Mouse (Mus musculus) hindbrain, embryonic 12.5 days (tissue): ENCODE data around the gene Ptpn12. TPM values are rescaled to one million over a fixed set of nuclear protein-coding genes. Genes with fewer than 3 reads are reported as not detected.
"Not testable (repeated sequence)": the region's sequence is repeated elsewhere in the genome, so short reads cannot be mapped to it uniquely, and the experiment has no call there.

Experiments
- ATAC-seq: fragments of 200-750 bp; cut with Nextera tagmentation; 2 replicates; pipeline ENCODE4 v1.8.0; 2017; ENCODE audit warnings: moderate TSS enrichment; ENCODE audit not compliant: low FRiP score
- H3K27ac ChIP-seq: fragments of 300-500 bp; sonication (generic); 2 replicates; pipeline ENCODE4 v1.5.1; 2016; ENCODE audit warnings: mild to moderate bottlenecking
- H3K27me3 ChIP-seq: fragments of 300-500 bp; sonication (generic); 2 replicates; pipeline ENCODE4 v1.6.1; 2016; ENCODE audit warnings: mild to moderate bottlenecking
- H3K36me3 ChIP-seq: fragments of 300-500 bp; sonication (generic); 2 replicates; pipeline ENCODE4 v1.6.1; 2016; ENCODE audit warnings: mild to moderate bottlenecking
- H3K4me1 ChIP-seq: fragments of 300-500 bp; sonication (generic); 2 replicates; pipeline ENCODE4 v1.6.1; 2016
- H3K4me2 ChIP-seq: fragments of 300-500 bp; sonication (generic); replicated peaks from 2 replicates; pipeline ENCODE4 v1.6.1; 2016; ENCODE audit warnings: mild to moderate bottlenecking
- H3K4me3 ChIP-seq: fragments of 300-500 bp; sonication (generic); 2 replicates; pipeline ENCODE4 v1.5.1; 2016; ENCODE audit warnings: mild to moderate bottlenecking
- H3K9ac ChIP-seq: fragments of 300-500 bp; sonication (generic); 2 replicates; pipeline ENCODE4 v1.6.1; 2016; ENCODE audit warnings: mild to moderate bottlenecking, moderate library complexity
- H3K9me3 ChIP-seq: fragments of 300-500 bp; sonication (generic); replicated peaks from 2 replicates; pipeline ENCODE4 v1.6.1; 2016; ENCODE audit warnings: mild to moderate bottlenecking
- WGBS: fragments of 180-500 bp; shearing (Covaris S2); methylation state at CpG from one replicate; pipeline ENCODE4 v1.1.7; 2016; 5-methylcytosine and 5-hydroxymethylcytosine counted together
- polyA plus RNA-seq: library from polyadenylated mRNA; unstranded; fragments of >200 nt; fragmentation: Nextera tagmentation; extraction: Ambion mirVana; gene quantifications from 2 replicates; pipeline ENCODE4 v1.2.1, GENCODE M21; 2016

Ptpn12 gene
- polyA plus RNA-seq, 1 experiment from 2014 or later, result 30.1 TPM

DNA sequence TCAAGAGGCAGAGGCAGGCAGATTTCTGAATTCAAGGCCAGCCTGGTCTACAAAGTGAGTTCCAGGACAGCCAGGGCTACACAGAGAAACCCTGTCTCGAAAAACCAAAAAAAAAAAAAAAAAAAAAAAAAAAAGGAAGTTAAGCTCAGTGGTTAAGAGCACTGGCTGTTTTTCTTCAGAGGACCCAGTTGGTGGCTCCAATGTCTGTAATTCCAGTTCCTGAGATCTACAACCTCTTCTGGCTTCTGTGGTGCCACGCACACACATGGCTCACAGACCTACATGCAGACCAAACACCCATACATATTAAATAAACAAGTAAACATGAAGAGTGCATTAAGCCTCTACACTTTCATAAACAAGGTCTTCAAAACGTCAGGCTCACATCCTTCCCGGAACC is 111.9 kb downstream of the Ptpn12 start:
- H3K4me3 ChIP-seq, ATAC-seq, H3K9ac ChIP-seq, H3K27me3 ChIP-seq, H3K4me1 ChIP-seq, H3K27ac ChIP-seq, H3K9me3 ChIP-seq, H3K4me2 ChIP-seq, H3K36me3 ChIP-seq: not testable (repeated sequence)
- 89% methylated on average over 3 of the region's 4 CpGs for WGBS

DNA sequence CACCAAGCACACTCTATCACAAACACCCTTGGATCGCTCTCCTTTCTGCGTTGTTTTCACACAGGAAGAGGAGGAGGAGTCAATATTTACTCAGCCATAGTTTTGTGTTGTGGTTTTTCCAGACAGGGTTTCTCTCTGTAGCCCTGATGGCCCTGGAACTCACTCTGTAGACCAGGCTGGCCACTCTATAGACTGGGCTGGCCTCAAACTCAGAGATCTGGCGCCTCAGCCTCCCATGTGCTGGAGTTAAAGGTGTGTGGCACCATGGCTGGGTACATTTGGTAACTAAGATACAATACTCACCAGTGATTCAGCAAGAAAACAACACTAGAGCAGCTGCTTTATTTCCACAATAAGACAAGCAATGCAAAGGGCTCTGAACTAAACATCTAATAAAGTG is 113.2 kb downstream of the Ptpn12 start:
- Histone ChIP-seq H3K4me3 (no peak overlapping the region), H3K4me1 (peaks cover 13% of the 10 kb centered on the region; the same call in 1 of the 2 replicates), H3K27ac (no peak overlapping the region), H3K27me3 (no peaks in the 10 kb centered on the region), H3K36me3 (no peaks in the 10 kb centered on the region), H3K4me2 (no peak overlapping the region), H3K9ac (no peak overlapping the region), H3K9me3 (no peaks in the 10 kb centered on the region)
- 82% methylated on average over 3 of the region's 3 CpGs for WGBS
- no peak for ATAC-seq

- Histone ChIP-seq H3K4me2 (no peak overlapping the region), H3K27ac (no peak overlapping the region), H3K9me3 (no peaks in the 10 kb centered on the region), H3K27me3 (no peaks in the 10 kb centered on the region), H3K4me3 (no peak overlapping the region), H3K4me1 (peaks cover 13% of the 10 kb centered on the region; the same call in 1 of the 2 replicates), H3K9ac (no peak overlapping the region), H3K36me3 (no peaks in the 10 kb centered on the region)
- 57% methylated on average over 5 of the region's 5 CpGs for WGBS
- ATAC-seq, result no peak
These were observed 114.5 kb downstream of the Ptpn12 start for GRCm38 (mm10) chr5:20941205-20941604.

DNA sequence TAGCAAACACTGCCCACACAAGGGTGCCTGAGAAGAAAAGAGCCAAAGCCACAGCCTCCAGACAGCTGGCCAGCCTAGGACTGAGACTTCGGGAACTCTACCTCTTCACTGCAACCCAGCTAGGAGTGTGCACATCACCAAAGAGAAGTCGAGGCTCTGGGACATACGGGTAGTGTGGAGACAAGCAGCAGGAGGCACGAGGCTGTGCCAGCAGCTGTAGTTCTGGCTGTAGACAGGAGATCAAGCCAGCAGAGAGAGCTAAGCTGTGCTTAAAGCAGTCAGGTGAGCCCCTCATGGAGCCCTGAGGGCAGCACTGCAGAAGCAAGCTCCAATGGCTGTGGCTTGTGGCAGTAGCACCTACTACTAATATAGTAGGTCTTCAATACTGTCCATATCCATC is 115.0 kb downstream of the Ptpn12 start:
- H3K9ac ChIP-seq, result no peak overlapping the region
- H3K4me2 ChIP-seq, result no peak overlapping the region
- H3K27me3 ChIP-seq, result no peaks in the 10 kb centered on the region
- H3K27ac ChIP-seq, result no peak overlapping the region
- no peaks in the 10 kb centered on the region for H3K9me3 ChIP-seq
- H3K4me1 ChIP-seq, result peaks cover 13% of the 10 kb centered on the region; the same call in 1 of the 2 replicates
- ATAC-seq, result no peak
- no peak overlapping the region for H3K4me3 ChIP-seq
- 79% methylated on average over 4 of the region's 4 CpGs for WGBS
- H3K36me3 ChIP-seq, result no peaks in the 10 kb centered on the region

GRCm38 (mm10) chr5:20940040-20940571 is 115.6 kb downstream of the Ptpn12 start:
- Histone ChIP-seq H3K27ac (no peak overlapping the region), H3K27me3 (no peaks in the 10 kb centered on the region), H3K4me2 (no peak overlapping the region), H3K9ac (no peak overlapping the region), H3K9me3 (no peaks in the 10 kb centered on the region), H3K36me3 (no peaks in the 10 kb centered on the region), H3K4me1 (peaks cover 10% of the 10 kb centered on the region; the same call in 1 of the 2 replicates), H3K4me3 (no peak overlapping the region)
- WGBS, result 92% methylated on average over 6 of the region's 6 CpGs
- ATAC-seq, result no peak

DNA sequence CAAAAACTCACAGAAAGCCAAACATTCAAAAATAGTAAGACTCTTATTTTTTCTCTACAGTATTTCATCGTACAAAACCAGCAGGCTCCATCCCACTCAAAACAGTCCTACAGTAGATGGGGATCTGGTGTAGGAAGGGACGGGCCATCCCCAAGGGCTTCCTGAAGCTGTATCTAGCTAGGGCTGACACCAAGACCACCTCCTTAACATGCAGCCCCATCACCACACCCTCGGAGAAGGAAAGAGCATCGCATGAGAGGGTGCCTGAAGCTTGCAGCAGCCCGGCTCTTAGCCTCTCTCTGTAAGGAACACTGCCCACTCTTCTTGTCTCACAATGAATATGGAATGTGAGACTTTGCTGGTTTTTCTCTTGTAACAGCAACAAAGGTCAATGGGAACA is 117.2 kb downstream of the Ptpn12 start:
- no peaks in the 10 kb centered on the region for H3K27me3 ChIP-seq

More for the DNA sequence above, 117.2 kb downstream of the Ptpn12 start:
- no peak overlapping the region for H3K4me2 ChIP-seq
- ATAC-seq, result no peak
- no peaks in the 10 kb centered on the region for H3K36me3 ChIP-seq
- no peaks in the 10 kb centered on the region for H3K9me3 ChIP-seq
- H3K4me1 ChIP-seq, result peaks cover 10% of the 10 kb centered on the region; the same call in 1 of the 2 replicates
- WGBS, result 60% methylated on average over 5 of the region's 5 CpGs
- no peak overlapping the region for H3K9ac ChIP-seq
- H3K4me3 ChIP-seq, result no peak overlapping the region
- H3K27ac ChIP-seq, result no peak overlapping the region

Other genes with a start within 250 kb of the Ptpn12 start
- 24.1 and 25.0 TPM in 2 replicates for gene Phtf2, start 173.8 kb downstream of the Ptpn12 start, polyA plus RNA-seq
- gene Tmem60, start 173.7 kb downstream of the Ptpn12 start, polyA plus RNA-seq, result 48.4 and 55.6 TPM in 2 replicates
- 6.0 and 6.7 TPM in 2 replicates for gene Rsbn1l, start 99.5 kb downstream of the Ptpn12 start, polyA plus RNA-seq
- 3.8 and 4.0 TPM in 2 replicates for gene Gsap, start 130.3 kb upstream of the Ptpn12 start, polyA plus RNA-seq